Mouse (Mus musculus) limb, embryonic 12.5 days (tissue): ENCODE data around the gene Ahctf1. TPM values are rescaled to one million over a fixed set of nuclear protein-coding genes. Genes with fewer than 3 reads are reported as not detected.

ENCODE experiments used
- ATAC-seq: fragments of 200-750 bp; cut with Nextera tagmentation; 2 replicates; pipeline ENCODE4 v1.8.0; 2017; ENCODE audit warnings: low read depth, moderate TSS enrichment; ENCODE audit not compliant: insufficient number of reproducible peaks, insufficient read depth, low FRiP score, low TSS enrichment
- H3K27ac ChIP-seq: fragments of 300-500 bp; sonication (generic); 2 replicates; pipeline ENCODE4 v1.5.1; 2016; ENCODE audit warnings: mild to moderate bottlenecking, moderate library complexity
- H3K27me3 ChIP-seq: fragments of 300-500 bp; sonication (generic); 2 replicates; pipeline ENCODE4 v1.6.1; 2016; ENCODE audit warnings: mild to moderate bottlenecking, moderate library complexity
- H3K36me3 ChIP-seq: fragments of 300-500 bp; sonication (generic); 2 replicates; pipeline ENCODE4 v1.6.1; 2016; ENCODE audit warnings: mild to moderate bottlenecking, moderate library complexity
- H3K4me1 ChIP-seq: fragments of 300-500 bp; sonication (generic); replicated peaks from 2 replicates; pipeline ENCODE4 v1.6.1; 2016
- H3K4me2 ChIP-seq: fragments of 300-500 bp; sonication (generic); 2 replicates; pipeline ENCODE4 v1.6.1; 2016; ENCODE audit warnings: mild to moderate bottlenecking, moderate library complexity
- H3K4me3 ChIP-seq: fragments of 300-500 bp; sonication (generic); replicated peaks from 2 replicates; pipeline ENCODE4 v1.5.1; 2016; ENCODE audit warnings: mild to moderate bottlenecking
- H3K9ac ChIP-seq: fragments of 300-500 bp; sonication (generic); replicated peaks from 2 replicates; pipeline ENCODE4 v1.6.1; 2016; ENCODE audit warnings: mild to moderate bottlenecking, moderate library complexity
- H3K9me3 ChIP-seq: fragments of 300-500 bp; sonication (generic); 2 replicates; pipeline ENCODE4 v1.6.1; 2016; ENCODE audit warnings: mild to moderate bottlenecking, moderate library complexity
- WGBS: fragments of 180-500 bp; shearing (Covaris S2); methylation state at CpG from one replicate; pipeline ENCODE4 v1.1.7; 2016; 5-methylcytosine and 5-hydroxymethylcytosine counted together
- polyA plus RNA-seq: library from polyadenylated mRNA; unstranded; fragments of >200 nt; fragmentation: Nextera tagmentation; extraction: Ambion mirVana; gene quantifications from 2 replicates; pipeline ENCODE4 v1.2.1, GENCODE M21; 2016

The Ahctf1 gene
- polyA plus RNA-seq, 1 experiment from 2014 or later = 33.3 TPM

GRCm38 (mm10) chr1:179802610-179803512 is 619 bp downstream of the Ahctf1 start, which contains the start of gene Gm10518:
TSS of gene Gm10518 (plus strand) at chr1:179803376.
- H3K9me3 ChIP-seq = no peaks in the 10 kb centered on the region
- ATAC-seq = peak; percentile 71
- under 1% methylated on average over 91 of the region's 94 CpGs for WGBS
- H3K27ac ChIP-seq = peak within 1 kb of the TSS; percentile 98
- peaks cover 14% of the 10 kb centered on the region for H3K36me3 ChIP-seq
- H3K9ac ChIP-seq = peak within 1 kb of the TSS; percentile 93
- peak within 1 kb of the TSS; percentile 90 for H3K4me3 ChIP-seq
- H3K4me1 ChIP-seq = peaks cover 11% of the 10 kb centered on the region
- peak within 1 kb of the TSS; percentile 77 for H3K4me2 ChIP-seq
- no peaks in the 10 kb centered on the region for H3K27me3 ChIP-seq

GRCm38 (mm10) chr1:179798794-179799193 is 4.7 kb downstream of the Ahctf1 start:
- no peaks in the 10 kb centered on the region for H3K27me3 ChIP-seq
- no peak overlapping the region for H3K4me3 ChIP-seq
- H3K9me3 ChIP-seq = no peaks in the 10 kb centered on the region
- H3K27ac ChIP-seq = no peak overlapping the region
- ATAC-seq = no peak
- peaks cover 51% of the 10 kb centered on the region for H3K36me3 ChIP-seq
- peaks cover 11% of the 10 kb centered on the region for H3K4me1 ChIP-seq
- no peak overlapping the region for H3K4me2 ChIP-seq
- no peak overlapping the region for H3K9ac ChIP-seq

- no peak overlapping the region for H3K27ac ChIP-seq
- 83% methylated on average over 4 of the region's 4 CpGs for WGBS
- no peak overlapping the region for H3K4me2 ChIP-seq
- H3K36me3 ChIP-seq = peaks cover 88% of the 10 kb centered on the region
- no peaks in the 10 kb centered on the region for H3K27me3 ChIP-seq
- no peaks in the 10 kb centered on the region for H3K4me1 ChIP-seq
- no peaks in the 10 kb centered on the region for H3K9me3 ChIP-seq
- no peak overlapping the region for H3K4me3 ChIP-seq
- H3K9ac ChIP-seq = no peak overlapping the region
- no peak for ATAC-seq
Observed at GRCm38 (mm10) chr1:179787281-179787680, 16.2 kb downstream of the Ahctf1 start.

- no peak overlapping the region for H3K4me2 ChIP-seq
- ATAC-seq = no peak
Observed at GRCm38 (mm10) chr1:179785502-179785901, 18.0 kb downstream of the Ahctf1 start.

GRCm38 (mm10) chr1:179784098-179784497 is 19.4 kb downstream of the Ahctf1 start:
- H3K9me3 ChIP-seq = no peaks in the 10 kb centered on the region
- no peaks in the 10 kb centered on the region for H3K4me1 ChIP-seq
- no peak overlapping the region for H3K4me3 ChIP-seq
- H3K36me3 ChIP-seq = peaks cover 81% of the 10 kb centered on the region
- H3K27me3 ChIP-seq = no peaks in the 10 kb centered on the region
- no peak for ATAC-seq
- no peak overlapping the region for H3K27ac ChIP-seq
- WGBS = 94% methylated on average over 4 of the region's 4 CpGs
- no peak overlapping the region for H3K4me2 ChIP-seq
- H3K9ac ChIP-seq = no peak overlapping the region

More at GRCm38 (mm10) chr1:179785502-179785901, 18.0 kb downstream of the Ahctf1 start:
- 85% methylated on average over 5 of the region's 5 CpGs for WGBS
- H3K9me3 ChIP-seq = no peaks in the 10 kb centered on the region
- H3K27ac ChIP-seq = no peak overlapping the region
- H3K4me3 ChIP-seq = no peak overlapping the region
- no peaks in the 10 kb centered on the region for H3K27me3 ChIP-seq
- no peaks in the 10 kb centered on the region for H3K4me1 ChIP-seq
- H3K36me3 ChIP-seq = peaks cover 81% of the 10 kb centered on the region
- no peak overlapping the region for H3K9ac ChIP-seq

- Histone ChIP-seq H3K9ac (no peak overlapping the region), H3K36me3 (peaks cover 87% of the 10 kb centered on the region), H3K4me1 (no peaks in the 10 kb centered on the region), H3K27ac (no peak overlapping the region), H3K4me2 (no peak overlapping the region), H3K4me3 (no peak overlapping the region), H3K9me3 (no peaks in the 10 kb centered on the region), H3K27me3 (no peaks in the 10 kb centered on the region)
- no peak for ATAC-seq
- 96% methylated on average over 8 of the region's 8 CpGs for WGBS
Observed at GRCm38 (mm10) chr1:179776831-179777230, 26.6 kb downstream of the Ahctf1 start.

- Histone ChIP-seq H3K9me3 (no peaks in the 10 kb centered on the region), H3K27ac (no peak overlapping the region), H3K9ac (no peak overlapping the region), H3K27me3 (no peaks in the 10 kb centered on the region), H3K4me3 (no peak overlapping the region), H3K4me1 (no peaks in the 10 kb centered on the region), H3K36me3 (peaks cover 90% of the 10 kb centered on the region), H3K4me2 (no peak overlapping the region)
- 94% methylated on average over 4 of the region's 4 CpGs for whole genome bisulfite sequencing
- ATAC-seq = no peak
Observed at GRCm38 (mm10) chr1:179760553-179760952, 42.9 kb downstream of the Ahctf1 start.

- Histone ChIP-seq H3K4me2 (no peak overlapping the region), H3K9ac (no peak overlapping the region), H3K36me3 (peaks cover 90% of the 10 kb centered on the region), H3K4me3 (no peak overlapping the region), H3K27me3 (no peaks in the 10 kb centered on the region), H3K9me3 (no peaks in the 10 kb centered on the region), H3K4me1 (no peaks in the 10 kb centered on the region), H3K27ac (no peak overlapping the region)
- no peak for ATAC-seq
- WGBS = 91% methylated on average over 5 of the region's 5 CpGs
Observed at GRCm38 (mm10) chr1:179760086-179760485, 43.4 kb downstream of the Ahctf1 start.

- no peak for ATAC-seq
- peaks cover 86% of the 10 kb centered on the region for H3K36me3 ChIP-seq
Observed at GRCm38 (mm10) chr1:179756477-179756876, 47.0 kb downstream of the Ahctf1 start.

GRCm38 (mm10) chr1:179753006-179753405 is 50.5 kb downstream of the Ahctf1 start:
- no peak overlapping the region for H3K9ac ChIP-seq
- H3K9me3 ChIP-seq = no peaks in the 10 kb centered on the region
- peaks cover 87% of the 10 kb centered on the region for H3K36me3 ChIP-seq
- H3K27me3 ChIP-seq = no peaks in the 10 kb centered on the region
- WGBS = 96% methylated on average over 8 of the region's 8 CpGs
- H3K4me1 ChIP-seq = no peaks in the 10 kb centered on the region
- H3K27ac ChIP-seq = no peak overlapping the region
- H3K4me2 ChIP-seq = no peak overlapping the region
- ATAC-seq = no peak
- H3K4me3 ChIP-seq = no peak overlapping the region

More at GRCm38 (mm10) chr1:179756477-179756876, 47.0 kb downstream of the Ahctf1 start:
- Histone ChIP-seq H3K9ac (no peak overlapping the region), H3K27ac (no peak overlapping the region), H3K4me2 (no peak overlapping the region), H3K9me3 (no peaks in the 10 kb centered on the region), H3K27me3 (no peaks in the 10 kb centered on the region), H3K4me1 (no peaks in the 10 kb centered on the region), H3K4me3 (no peak overlapping the region)

GRCm38 (mm10) chr1:179752276-179752675 is 51.2 kb downstream of the Ahctf1 start:
- Histone ChIP-seq H3K36me3 (peaks cover 87% of the 10 kb centered on the region), H3K4me1 (no peaks in the 10 kb centered on the region), H3K27ac (no peak overlapping the region), H3K4me3 (no peak overlapping the region), H3K9ac (no peak overlapping the region), H3K27me3 (no peaks in the 10 kb centered on the region), H3K9me3 (no peaks in the 10 kb centered on the region), H3K4me2 (no peak overlapping the region)
- ATAC-seq = no peak
- WGBS = 96% methylated on average over 11 of the region's 11 CpGs
